Mouse (Mus musculus): ENCODE measurements around the gene Cpm.
"Not testable (repeated sequence)": the region's sequence is repeated elsewhere in the genome, so short reads cannot be mapped to it uniquely, and the experiment has no call there.

GRCm38 (mm10) chr10:117733626-117734025, 104.3 kb downstream of the Cpm start:
- not testable (repeated sequence) for TF ChIP-seq CTCF, EP300 (IDR thresholded peaks at IDR 0.05; ENCODE audit: low read depth)

All from liver, embryonic 14.5 days (tissue).